Mouse (Mus musculus) brain, embryonic 14.5 days (tissue): ENCODE data around the gene Kirrel3.

Experiments used
- CTCF ChIP-seq: fragments of 200-500 bp; IDR thresholded peaks from 2 replicates; pipeline ENCODE4 v1.5.1; 2012; ENCODE audit warnings: inconsistent platforms, mild to moderate bottlenecking, moderate library complexity, borderline replicate concordance; ENCODE audit not compliant: insufficient read depth, insufficient read length; ENCODE audit errors: extremely low read depth
- POLR2A ChIP-seq: fragments of 200-500 bp; IDR thresholded peaks from 2 replicates; pipeline ENCODE4 v1.6.1; 2012; ENCODE audit warnings: mild to moderate bottlenecking, inconsistent platforms, borderline replicate concordance; ENCODE audit not compliant: poor library complexity, insufficient read depth, insufficient read length, severe bottlenecking; ENCODE audit errors: extremely low read depth

DNA sequence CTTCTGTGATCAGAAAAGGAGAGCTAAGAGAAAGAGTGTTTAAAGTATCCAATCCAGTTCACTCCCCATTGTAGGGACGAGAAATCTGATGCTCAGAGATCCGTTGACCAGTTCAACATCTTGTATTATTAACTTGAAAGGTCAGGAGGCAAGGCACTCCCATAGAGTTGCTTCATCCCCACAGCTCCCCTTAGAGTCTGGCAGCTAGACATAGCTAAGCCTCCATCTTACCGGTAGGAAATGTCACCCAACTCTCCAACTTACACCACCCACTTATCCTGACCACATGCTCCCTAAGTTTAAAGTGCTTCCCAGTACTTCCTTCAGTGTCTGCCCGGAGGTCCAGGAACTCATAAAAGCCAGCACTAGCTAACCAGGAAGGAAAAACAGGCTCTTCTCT, 202.7 kb downstream of the Kirrel3 start:
- TF ChIP-seq POLR2A (no peak), CTCF (no peak)
